Mouse (Mus musculus) limb, embryonic 11.5 days (tissue): ENCODE data around the gene Ip6k1. TPM values are rescaled to one million over a fixed set of nuclear protein-coding genes. Genes with fewer than 3 reads are reported as not detected.
A peak's percentile ranks its signal among the peaks of the same experiment; 100 is the strongest.

ENCODE experiments used
- ATAC-seq: fragments of 200-750 bp; cut with Nextera tagmentation; 2 replicates; pipeline ENCODE4 v1.8.0; 2017; ENCODE audit warnings: low read depth; ENCODE audit not compliant: insufficient number of reproducible peaks, low FRiP score, low TSS enrichment
- DNase-seq: peaks from one replicate; pipeline ENCODE4 v3.0.0-alpha.2; 2015; ENCODE audit warnings: low spot score
- H3K27ac ChIP-seq: fragments of 300-500 bp; sonication (generic); replicated peaks from 2 replicates; pipeline ENCODE4 v1.5.1; 2014; ENCODE audit warnings: low read depth, mild to moderate bottlenecking, low read length
- H3K27me3 ChIP-seq: fragments of 300-500 bp; sonication (generic); 2 replicates; pipeline ENCODE4 v1.6.1; 2014; ENCODE audit warnings: mild to moderate bottlenecking, low read length, mixed read lengths; ENCODE audit not compliant: control insufficient read depth, insufficient read depth
- H3K36me3 ChIP-seq: fragments of 300-500 bp; sonication (generic); 2 replicates; pipeline ENCODE4 v1.6.1; 2014; ENCODE audit warnings: mild to moderate bottlenecking, low read length, moderate library complexity, mixed read lengths; ENCODE audit not compliant: control insufficient read depth, insufficient read depth
- H3K4me1 ChIP-seq: fragments of 300-500 bp; sonication (generic); 2 replicates; pipeline ENCODE4 v1.6.1; 2014; ENCODE audit warnings: low read length, mixed read lengths; ENCODE audit not compliant: control insufficient read depth, insufficient read depth
- H3K4me2 ChIP-seq: fragments of 300-500 bp; sonication (generic); 2 replicates; pipeline ENCODE4 v1.6.1; 2014; ENCODE audit warnings: low read depth, mild to moderate bottlenecking, moderate library complexity; ENCODE audit not compliant: severe bottlenecking
- H3K4me3 ChIP-seq: fragments of 300-500 bp; sonication (generic); 2 replicates; pipeline ENCODE4 v1.5.1; 2014; ENCODE audit warnings: low read depth, low read length
- H3K9ac ChIP-seq: fragments of 300-500 bp; sonication (generic); 2 replicates; pipeline ENCODE4 v1.6.1; 2014; ENCODE audit warnings: mild to moderate bottlenecking, low read length
- H3K9me3 ChIP-seq: fragments of 300-500 bp; sonication (generic); 2 replicates; pipeline ENCODE4 v1.6.1; 2016; ENCODE audit warnings: low read length; ENCODE audit not compliant: control insufficient read depth
- WGBS: fragments of 180-500 bp; shearing (Covaris S2); extraction: QIAGEN DNeasy Blood & Tissue Kit; methylation state at CpG from one replicate; pipeline ENCODE4 v1.1.7; 2014; 5-methylcytosine and 5-hydroxymethylcytosine counted together
- polyA plus RNA-seq: library from polyadenylated mRNA; unstranded; fragments of >200 nt; fragmentation: Nextera tagmentation; extraction: Ambion mirVana; gene quantifications from 2 replicates; pipeline ENCODE4 v1.2.1, GENCODE M21; 2014

Ip6k1 gene
- polyA plus RNA-seq, 1 experiment from 2014 or later: 30.5 TPM

GRCm38 (mm10) chr9:108054331-108055040 lies 52.2 kb downstream of the Ip6k1 start:
- Histone ChIP-seq H3K9ac (no peak overlapping the region), H3K27me3 (no peaks in the 10 kb centered on the region), H3K27ac (no peak overlapping the region), H3K9me3 (no peaks in the 10 kb centered on the region), H3K4me2 (no peak overlapping the region), H3K4me1 (peaks cover 7% of the 10 kb centered on the region; the same call in 1 of the 2 replicates), H3K36me3 (peaks cover 17% of the 10 kb centered on the region), H3K4me3 (no peak overlapping the region)
- ATAC-seq (no peak), DNase-seq (no peak)
- 88% methylated on average over 22 of the region's 22 CpGs for WGBS

DNA sequence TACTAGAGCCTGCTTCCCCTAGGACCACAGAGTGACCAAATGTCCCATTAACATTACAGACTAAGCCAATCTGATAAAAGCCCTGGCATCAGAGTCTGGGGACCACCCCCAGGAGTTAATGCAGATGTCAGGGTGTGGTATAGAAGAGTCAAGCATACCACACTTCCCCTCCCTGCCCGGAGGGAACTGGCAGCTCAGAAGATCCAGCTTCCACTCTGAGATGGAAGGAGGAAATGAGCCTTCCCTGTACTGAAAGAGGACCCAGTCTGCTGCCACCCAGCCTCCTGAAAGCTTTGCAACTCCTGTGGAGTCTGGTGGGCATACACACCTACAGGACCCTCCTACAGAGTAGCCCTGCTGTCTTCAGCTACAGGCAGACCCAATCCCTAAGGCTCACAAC lies 52.8 kb downstream of the Ip6k1 start:
- DNase-seq (no peak), ATAC-seq (no peak)
- Histone ChIP-seq H3K27me3 (no peaks in the 10 kb centered on the region), H3K9me3 (no peaks in the 10 kb centered on the region), H3K4me2 (no peak overlapping the region), H3K36me3 (peaks cover 17% of the 10 kb centered on the region), H3K27ac (no peak overlapping the region), H3K4me3 (no peak overlapping the region), H3K9ac (no peak overlapping the region), H3K4me1 (0 out of 2 replicates have a peak, but pooled peaks cover 3% of the 10 kb centered on the region)
- WGBS: 50% methylated on average over 1 of the region's 1 CpGs

DNA sequence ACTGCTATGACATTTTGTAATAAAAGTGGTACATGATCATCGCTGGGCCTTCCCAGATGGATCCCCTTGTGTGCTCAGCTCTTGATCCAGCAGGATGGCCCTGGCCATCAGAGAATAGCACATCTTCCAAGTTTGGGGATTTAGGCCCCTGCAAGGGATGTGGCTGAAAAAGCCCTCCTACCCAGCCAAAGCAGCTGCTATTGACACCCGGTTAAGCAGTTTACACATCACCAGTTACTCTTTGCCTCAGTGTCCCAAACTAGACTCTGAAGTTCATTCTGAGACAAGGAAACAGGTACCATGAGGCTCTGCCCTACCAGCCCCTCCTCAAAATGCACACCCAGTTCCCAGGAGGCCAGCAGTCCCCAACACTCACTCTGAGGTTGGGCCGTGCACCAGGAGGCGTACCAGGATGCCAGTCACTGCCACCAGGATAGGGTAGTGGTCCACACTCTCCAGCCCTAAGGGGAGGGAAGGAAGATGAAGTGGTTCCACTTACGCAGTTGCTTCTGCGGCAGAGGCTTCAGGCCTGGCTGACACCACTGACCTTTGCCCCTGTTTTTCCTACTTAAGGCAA lies 53.4 kb downstream of the Ip6k1 start:
- H3K9ac ChIP-seq: no peak overlapping the region
- 87% methylated on average over 6 of the region's 6 CpGs for WGBS
- H3K4me1 ChIP-seq: 0 out of 2 replicates have a peak, but pooled peaks cover 3% of the 10 kb centered on the region
- no peak for ATAC-seq
- H3K27ac ChIP-seq: no peak overlapping the region
- no peaks in the 10 kb centered on the region for H3K9me3 ChIP-seq
- no peaks in the 10 kb centered on the region for H3K27me3 ChIP-seq
- no peak overlapping the region for H3K4me3 ChIP-seq
- H3K4me2 ChIP-seq: no peak overlapping the region
- no peak for DNase-seq
- peaks cover 15% of the 10 kb centered on the region for H3K36me3 ChIP-seq

DNA sequence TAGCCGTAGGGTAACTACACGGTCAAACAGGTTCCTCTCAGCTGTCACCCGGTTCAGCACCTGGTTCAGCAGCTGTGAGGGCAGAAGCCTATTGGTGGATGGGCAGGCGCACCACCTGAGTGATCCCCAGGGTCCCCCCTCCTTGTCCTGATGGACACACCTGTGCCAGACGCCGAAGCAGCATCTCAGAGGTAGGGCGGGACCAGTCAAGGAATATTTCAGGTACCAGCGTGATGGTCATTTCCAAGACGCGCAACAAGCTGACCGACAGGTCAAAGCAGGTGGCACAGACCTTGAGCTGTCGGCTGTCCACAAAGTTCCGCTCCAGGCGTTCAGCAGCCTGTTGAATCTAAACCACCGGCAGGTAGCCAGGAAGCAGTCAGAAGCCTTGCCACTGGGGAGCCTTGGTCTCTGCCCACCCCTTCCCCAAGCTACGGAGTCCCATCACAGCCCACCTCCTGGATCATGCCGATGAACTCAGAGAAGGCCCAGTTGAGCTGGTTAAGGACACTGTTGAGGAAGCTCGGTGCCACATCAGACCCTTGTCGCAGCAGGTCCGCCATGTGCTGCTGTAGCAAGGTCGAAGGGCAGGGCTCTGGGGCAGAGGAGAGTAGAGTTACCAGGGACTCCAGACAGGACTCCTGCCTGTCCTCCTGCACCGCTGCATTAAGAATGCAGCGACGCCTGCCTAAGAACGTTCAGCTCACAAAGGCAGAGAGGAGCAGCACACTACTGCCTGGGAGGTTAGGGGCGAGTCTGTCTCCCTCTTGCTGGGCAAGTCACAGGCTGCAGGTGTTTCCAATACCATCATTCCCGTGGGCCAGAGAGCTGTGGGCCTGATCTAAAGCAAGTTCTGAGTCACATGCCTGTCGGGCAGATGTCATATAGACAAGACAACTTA lies 54.3 kb downstream of the Ip6k1 start:
- Histone ChIP-seq H3K4me3 (no peak overlapping the region), H3K9ac (no peak overlapping the region), H3K4me2 (no peak overlapping the region), H3K4me1 (0 out of 2 replicates have a peak, but pooled peaks cover 3% of the 10 kb centered on the region), H3K27ac (no peak overlapping the region), H3K36me3 (peaks cover 10% of the 10 kb centered on the region), H3K27me3 (no peaks in the 10 kb centered on the region), H3K9me3 (no peaks in the 10 kb centered on the region)
- DNase-seq: no peak
- WGBS: 83% methylated on average over 28 of the region's 28 CpGs
- no peak for ATAC-seq

- H3K36me3 ChIP-seq: peaks cover 9% of the 10 kb centered on the region
- 90% methylated on average over 5 of the region's 5 CpGs for WGBS
- no peak for DNase-seq
These were observed 54.9 kb downstream of the Ip6k1 start for GRCm38 (mm10) chr9:108057262-108057562.

GRCm38 (mm10) chr9:108058291-108058690 lies 56.0 kb downstream of the Ip6k1 start:
- Histone ChIP-seq H3K9me3 (no peaks in the 10 kb centered on the region), H3K9ac (no peak overlapping the region), H3K4me2 (no peak overlapping the region), H3K4me3 (no peak overlapping the region), H3K27ac (no peak overlapping the region), H3K27me3 (no peaks in the 10 kb centered on the region), H3K36me3 (peaks cover 13% of the 10 kb centered on the region), H3K4me1 (no peaks in the 10 kb centered on the region)
- WGBS: 94% methylated on average over 9 of the region's 9 CpGs
- DNase-seq (no peak), ATAC-seq (no peak)

More at GRCm38 (mm10) chr9:108057262-108057562, 54.9 kb downstream of the Ip6k1 start:
- H3K4me3 ChIP-seq: no peak overlapping the region
- no peak overlapping the region for H3K4me2 ChIP-seq
- H3K9me3 ChIP-seq: no peaks in the 10 kb centered on the region
- H3K4me1 ChIP-seq: 0 out of 2 replicates have a peak, but pooled peaks cover 3% of the 10 kb centered on the region
- H3K9ac ChIP-seq: no peak overlapping the region; the same call in 1 of the 2 replicates
- ATAC-seq: no peak
- no peak overlapping the region for H3K27ac ChIP-seq
- no peaks in the 10 kb centered on the region for H3K27me3 ChIP-seq

DNA sequence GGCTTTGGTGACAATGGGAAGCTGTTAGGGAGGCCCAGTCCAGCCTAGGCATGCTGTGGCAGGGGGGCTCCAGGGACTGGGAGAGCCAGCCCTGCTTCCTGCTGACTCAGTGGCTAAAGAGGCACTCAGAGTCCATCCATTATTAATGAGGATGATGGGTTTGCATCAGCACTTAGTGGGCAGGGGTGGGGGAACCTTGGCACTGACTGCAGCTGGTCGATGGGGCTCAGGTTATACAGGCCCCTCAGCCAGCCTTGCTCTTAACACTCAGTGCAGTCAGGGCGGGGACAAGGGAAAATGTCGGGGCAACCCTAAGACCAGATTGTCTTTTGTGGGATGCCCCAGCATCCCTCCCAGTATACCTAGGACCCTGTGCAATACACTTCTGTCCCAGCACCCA lies 59.8 kb downstream of the Ip6k1 start:
- Histone ChIP-seq H3K4me2 (no peak overlapping the region), H3K4me1 (no peaks in the 10 kb centered on the region), H3K36me3 (peaks cover 6% of the 10 kb centered on the region), H3K27ac (no peak overlapping the region), H3K9me3 (no peaks in the 10 kb centered on the region), H3K27me3 (no peaks in the 10 kb centered on the region), H3K4me3 (no peak overlapping the region), H3K9ac (0 out of 2 replicates have a peak overlapping the region, but pooled peaks have one; percentile 5)
- 87% methylated on average over 3 of the region's 3 CpGs for WGBS
- ATAC-seq (no peak), DNase-seq (no peak)

DNA sequence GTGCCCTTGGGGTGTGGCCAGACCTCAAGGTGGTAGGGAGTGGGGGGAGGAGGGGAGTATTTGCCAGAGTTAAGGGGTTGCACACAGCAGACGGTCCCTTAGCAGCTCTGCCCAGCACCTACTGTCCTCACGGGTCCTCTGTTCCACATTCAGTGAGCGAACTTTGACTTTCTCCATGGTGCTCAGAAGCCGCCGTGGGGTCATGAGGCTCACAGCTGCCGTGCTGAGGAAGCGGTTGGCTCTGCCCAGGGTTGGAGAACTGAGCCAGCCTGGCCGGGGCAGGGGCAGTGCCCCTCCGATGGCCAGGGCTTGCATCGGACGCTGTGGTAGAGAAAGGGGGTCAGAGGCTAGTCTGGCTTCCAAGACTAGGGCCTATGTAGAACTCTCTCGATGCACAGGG lies 61.1 kb downstream of the Ip6k1 start:
- DNase-seq (no peak), ATAC-seq (no peak)
- Histone ChIP-seq H3K4me1 (no peaks in the 10 kb centered on the region), H3K27me3 (no peaks in the 10 kb centered on the region), H3K9ac (no peak overlapping the region), H3K36me3 (peaks cover 6% of the 10 kb centered on the region), H3K27ac (no peak overlapping the region), H3K4me2 (no peak overlapping the region), H3K4me3 (no peak overlapping the region), H3K9me3 (no peaks in the 10 kb centered on the region)
- WGBS: 84% methylated on average over 12 of the region's 12 CpGs
